In genomic region chr2:164422675-164423393, GRCm38 (mm10) we compare ENCODE assay signal across 12 mouse cellular contexts. TPM values are rescaled to one million over a fixed set of nuclear protein-coding genes. Genes with fewer than 3 reads are reported as not detected.
DNase-seq lines count a peak whose midpoint lies in the region; ATAC-seq and TF ChIP-seq lines count a peak whose summit lies in the region.
"Had no signal": no experiment of that assay in that cellular context is flagged by ENCODE, and none has a peak within 500 bp of the region (broad histone marks: within the 10 kb centered on the region; RNA-seq: fewer than 3 reads in every experiment).

No protein-coding gene starts in this region.

- peaks cover 41% of the 10 kb centered on the region for H3K36me3 ChIP-seq in limb, embryonic 14.5 days (ENCODE audit: control insufficient read depth, insufficient read depth, low read length)
- H3K36me3 ChIP-seq in limb, embryonic 10.5 days: peaks cover 14% of the 10 kb centered on the region
- peaks cover 12% of the 10 kb centered on the region for H3K36me3 ChIP-seq in splenic B cell, adult 2 months (ENCODE audit: control insufficient read depth, insufficient read depth, low read length, poor library complexity, severe bottlenecking)

- no peak overlapping the region for H3K4me3 ChIP-seq in limb, embryonic 14.5 days (replicated peaks; ENCODE audit: low read length)
- no peak overlapping the region for H3K4me3 ChIP-seq in limb, embryonic 10.5 days

- H3K9me3 ChIP-seq in limb, embryonic 14.5 days (ENCODE audit: control insufficient read depth, low read length): no peaks in the 10 kb centered on the region
- H3K9me3 ChIP-seq in limb, embryonic 10.5 days (replicated peaks): no peaks in the 10 kb centered on the region

- H3K9ac ChIP-seq in limb, embryonic 14.5 days (ENCODE audit: low read depth, low read length, severe bottlenecking): no peak overlapping the region

- no peak overlapping the region for H3K4me2 ChIP-seq in limb, embryonic 14.5 days (replicated peaks; ENCODE audit: low read depth, low read length, severe bottlenecking)

- no peaks in the 10 kb centered on the region for H3K27me3 ChIP-seq in limb, embryonic 14.5 days (ENCODE audit: control insufficient read depth, insufficient read depth, low read length)
- peaks cover 2% of the 10 kb centered on the region; the same call in 1 of the 2 replicates for H3K27me3 ChIP-seq in limb, embryonic 10.5 days (ENCODE audit: low read depth, poor library complexity, severe bottlenecking)
- H3K27me3 ChIP-seq in splenic B cell, adult 2 months (ENCODE audit: control insufficient read depth, insufficient read depth, low read length, poor library complexity, severe bottlenecking): no peaks in the 10 kb centered on the region

- no peak for ATAC-seq in limb, embryonic 14.5 days (ENCODE audit: low FRiP score, low read depth)
- ATAC-seq in hematopoietic stem cell, adult 5-6 weeks (replicated peaks in 1 of 2; ENCODE audit: insufficient read depth in 1 of 2, low FRiP score in 2 of 2, low TSS enrichment in 1 of 2, low read depth in 1 of 2, poor library complexity in 2 of 2, severe bottlenecking in 2 of 2): peak; percentile 12 to 25; a peak in 2 of 4 replicates
- ATAC-seq: forebrain, embryonic 16.5 days; midbrain, embryonic 16.5 days had no signal

- no peak for DNase-seq in limb, embryonic 14.5 days (ENCODE audit: low spot score)
- DNase-seq in limb, embryonic 10.5 days (ENCODE audit: low spot score): no peak
- DNase-seq in adipocyte (ENCODE audit: low spot score): peak; percentile 38
- DNase-seq in splenic B cell, adult 2 months (ENCODE audit: low read depth, low spot score): peak; percentile 89
- DNase-seq in right cerebral cortex, adult 2 months (ENCODE audit: low spot score in 2 of 2): no peak
- DNase-seq in ovary, postnatal 14 days (ENCODE audit: low spot score): no peak
- DNase-seq: cerebellum, postnatal 10 days; lung, postnatal 36 days had no signal

- no peak for TF ChIP-seq POLR2A in limb, embryonic 14.5 days (IDR thresholded peaks at IDR 0.05; ENCODE audit: borderline replicate concordance, extremely low read depth, insufficient read depth, insufficient read length)

- peak overlapping the region; percentile 58; the same call in 1 of the 2 replicates for H3K27ac ChIP-seq in limb, embryonic 14.5 days (replicated peaks; ENCODE audit: low read depth, low read length)
- no peak overlapping the region for H3K27ac ChIP-seq in limb, embryonic 10.5 days

- WGBS in limb, embryonic 14.5 days: 80% methylated on average over 15 of the region's 15 CpGs
- WGBS in limb, embryonic 10.5 days: 92% methylated on average over 15 of the region's 15 CpGs

- peaks cover 13% of the 10 kb centered on the region; the same call in 1 of the 2 replicates for H3K4me1 ChIP-seq in limb, embryonic 14.5 days (ENCODE audit: control insufficient read depth, insufficient read depth, low read length)
- peaks cover 30% of the 10 kb centered on the region for H3K4me1 ChIP-seq in limb, embryonic 10.5 days

RNA-seq across cellular contexts. Expression of gene Matn4, which starts 17.9 kb away (rescaled TPM):
- 362 and 495 TPM in 2 replicates for polyA plus RNA-seq in limb, embryonic 14.5 days (2012; rRNA removed)
- 30.2 and 39.9 TPM in 2 replicates for polyA plus RNA-seq in limb, embryonic 14.5 days (2014; fragmentation: Nextera tagmentation; extraction: Ambion mirVana)
- 0.15 and 3.0 TPM in 2 replicates for polyA plus RNA-seq in limb, embryonic 10.5 days (2016; fragmentation: Nextera tagmentation; extraction: Ambion mirVana)
- 0.31 TPM in 1 of 2 replicates, not detected in the other for total RNA-seq in hematopoietic stem cell, adult 5-6 weeks (2017)

RNA-seq across cellular contexts. Expression of gene Rbpjl, which starts 19.9 kb away (rescaled TPM):
- polyA plus RNA-seq in limb, embryonic 14.5 days (2012; rRNA removed): 2.7 and 3.9 TPM in 2 replicates
- 0.45 and 0.76 TPM in 2 replicates for polyA plus RNA-seq in limb, embryonic 14.5 days (2014; fragmentation: Nextera tagmentation; extraction: Ambion mirVana)
- polyA plus RNA-seq in limb, embryonic 10.5 days (2016; fragmentation: Nextera tagmentation; extraction: Ambion mirVana): 0.03 TPM in 1 of 2 replicates, not detected in the other
- not detected in 2 replicates for total RNA-seq in hematopoietic stem cell, adult 5-6 weeks (2017)

RNA-seq across cellular contexts. Expression of gene Sdc4, which starts 20.9 kb away (rescaled TPM):
- polyA plus RNA-seq in limb, embryonic 14.5 days (2012; rRNA removed): 27.4 and 29.7 TPM in 2 replicates
- polyA plus RNA-seq in limb, embryonic 14.5 days (2014; fragmentation: Nextera tagmentation; extraction: Ambion mirVana): 65.9 and 68.2 TPM in 2 replicates
- polyA plus RNA-seq in limb, embryonic 10.5 days (2016; fragmentation: Nextera tagmentation; extraction: Ambion mirVana): 22.1 and 24.2 TPM in 2 replicates
- total RNA-seq in hematopoietic stem cell, adult 5-6 weeks (2017): 11.6 and 17.7 TPM in 2 replicates

RNA-seq across cellular contexts. Expression of gene Sys1, which starts 33.9 kb away (rescaled TPM):
- 48.4 and 68.8 TPM in 2 replicates for polyA plus RNA-seq in limb, embryonic 14.5 days (2012; rRNA removed)
- polyA plus RNA-seq in limb, embryonic 14.5 days (2014; fragmentation: Nextera tagmentation; extraction: Ambion mirVana): 73.1 TPM in 2 replicates
- polyA plus RNA-seq in limb, embryonic 10.5 days (2016; fragmentation: Nextera tagmentation; extraction: Ambion mirVana): 54.4 and 54.5 TPM in 2 replicates
- 17.0 and 20.7 TPM in 2 replicates for total RNA-seq in hematopoietic stem cell, adult 5-6 weeks (2017)

RNA-seq across cellular contexts. Expression of gene Slpi, which starts 33.9 kb away (rescaled TPM):
- polyA plus RNA-seq in limb, embryonic 14.5 days (2012; rRNA removed): 3.9 and 5.1 TPM in 2 replicates
- polyA plus RNA-seq in limb, embryonic 14.5 days (2014; fragmentation: Nextera tagmentation; extraction: Ambion mirVana): 1.1 and 2.1 TPM in 2 replicates
- polyA plus RNA-seq in limb, embryonic 10.5 days (2016; fragmentation: Nextera tagmentation; extraction: Ambion mirVana): 0.46 TPM in 1 of 2 replicates, not detected in the other
- total RNA-seq in hematopoietic stem cell, adult 5-6 weeks (2017): 5.4 and 12.8 TPM in 2 replicates
- polyA plus RNA-seq: forebrain, embryonic 16.5 days; midbrain, embryonic 16.5 days; neural tube, embryonic 14.5 days had no signal

Comparison
In these comparisons a context has a peak if more than half of its experiments do, and no peak if none do; other contexts are left out.
1. DNase-seq: peak in adipocyte (single experiment) and splenic B cell, adult 2 months (single experiment); none in limb, embryonic 14.5 days (single experiment), limb, embryonic 10.5 days (single experiment), right cerebral cortex, adult 2 months (0 of 2) and ovary, postnatal 14 days (single experiment).